Mouse (Mus musculus): ENCODE measurements around the gene Olfr504. TPM values are rescaled to one million over a fixed set of nuclear protein-coding genes. Genes with fewer than 3 reads are reported as not detected.
"Not testable (repeated sequence)": the region's sequence is repeated elsewhere in the genome, so short reads cannot be mapped to it uniquely, and the experiment has no call there.

Olfr504 gene
- total RNA-seq (2021), result not detected
- long read RNA-seq, experiment 1, result 0 reads
- long read RNA-seq, experiment 2, result 0 reads

GRCm38 (mm10) chr7:108565693-108566092 is at the start of gene Olfr504:
Gene Olfr504, minus strand, starts transcription at chr7:108565793.
- DNase-seq (ENCODE audit: low spot score), result no peak

DNA sequence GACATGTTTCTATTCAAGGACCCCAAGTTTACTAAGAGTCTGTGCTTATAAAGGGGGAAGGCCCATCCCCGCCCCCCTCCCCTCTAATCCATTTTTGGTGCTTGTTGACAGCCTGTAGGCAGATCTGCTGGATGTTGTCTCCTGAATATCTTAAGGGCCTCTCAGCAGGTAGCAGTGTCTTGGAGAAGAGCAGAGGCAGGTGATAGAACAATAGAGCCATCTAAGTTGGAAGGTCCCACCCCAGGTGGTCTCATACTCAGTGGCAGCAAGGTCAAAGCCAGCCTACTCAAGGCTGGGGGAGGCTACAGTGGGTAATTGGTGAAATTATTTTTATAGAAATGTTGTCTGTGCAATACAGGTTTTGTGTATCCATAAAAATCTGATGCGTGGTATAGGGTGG is 48.5 kb upstream of the Olfr504 start:
- no peak for DNase-seq (ENCODE audit: low spot score)

DNA sequence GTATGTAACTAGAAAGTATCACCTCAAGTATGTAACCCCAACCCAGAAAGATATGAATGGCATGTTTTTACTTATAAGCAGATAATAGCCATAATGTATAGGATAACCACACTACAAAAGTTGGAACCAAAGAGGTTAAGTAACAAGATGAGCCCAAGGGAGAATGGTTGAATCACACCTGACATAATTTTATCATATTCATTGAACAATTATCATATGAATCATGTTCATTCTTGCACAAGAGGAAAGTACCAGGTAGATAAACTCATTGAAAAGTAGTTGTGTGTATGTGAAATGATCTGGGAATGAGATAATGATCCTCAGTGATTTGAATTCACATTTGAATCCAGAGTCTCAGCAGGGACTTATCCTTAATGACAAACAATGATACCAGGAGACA is 44.9 kb upstream of the Olfr504 start, which contains the start of gene Olfr506:
TSS of gene Olfr506 (plus strand) at position 301 of the 400 bp plus-strand sequence.
- no peak for DNase-seq (ENCODE audit: low spot score)

- not testable (repeated sequence) for DNase-seq (ENCODE audit: low spot score)
Measured at GRCm38 (mm10) chr7:108601916-108602315, 36.3 kb upstream of the Olfr504 start.

- DNase-seq (ENCODE audit: low spot score), result no peak
Measured at GRCm38 (mm10) chr7:108589797-108590196, 24.2 kb upstream of the Olfr504 start.

DNA sequence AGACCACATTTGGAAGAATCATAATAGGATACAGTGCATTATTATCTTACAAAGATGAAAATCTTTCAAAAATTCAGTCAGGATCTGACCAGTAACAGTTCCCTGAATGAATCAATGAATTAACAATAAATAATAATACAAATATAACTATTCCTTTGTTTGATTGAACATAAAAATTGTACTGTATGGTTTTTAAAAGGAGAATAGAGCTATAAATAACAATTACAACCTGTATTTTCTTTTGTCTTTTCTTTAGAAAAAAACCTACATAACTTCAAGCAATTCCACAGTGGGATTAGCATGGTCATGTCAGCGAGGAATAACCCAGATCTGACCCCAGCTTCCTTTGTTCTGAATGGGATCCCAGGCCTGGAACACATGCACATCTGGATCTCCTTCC is 21.4 kb downstream of the Olfr504 start, which contains the start of gene Olfr503:
TSS of gene Olfr503 (plus strand) at position 301 of the 400 bp plus-strand sequence.
- DNase-seq (ENCODE audit: low spot score), result not testable (repeated sequence)

- no peak for DNase-seq (ENCODE audit: low spot score)
Measured at GRCm38 (mm10) chr7:108542416-108542815, 23.2 kb downstream of the Olfr504 start.

GRCm38 (mm10) chr7:108524965-108525364 is 40.6 kb downstream of the Olfr504 start, which contains the start of gene Olfr502:
Gene Olfr502, minus strand, starts transcription at chr7:108525065.
- no peak for DNase-seq (ENCODE audit: low spot score)

Other genes starting within 250 kb of the Olfr504 start
- not detected for gene Olfr492, start 242.1 kb downstream of the Olfr504 start, total RNA-seq (2021)
- gene Olfr493, start 218.8 kb downstream of the Olfr504 start, total RNA-seq (2021), result not detected
- gene Olfr494, start 200.5 kb downstream of the Olfr504 start, total RNA-seq (2021), result not detected
- not detected for gene Olfr495, start 172.6 kb downstream of the Olfr504 start, total RNA-seq (2021)
- gene Olfr497, start 145.4 kb downstream of the Olfr504 start, total RNA-seq (2021), result not detected
- not detected for gene Olfr498, start 100.5 kb downstream of the Olfr504 start, total RNA-seq (2021)
- not detected for gene Olfr502, start 40.7 kb downstream of the Olfr504 start, total RNA-seq (2021)
- not detected for gene Olfr503, start 21.3 kb downstream of the Olfr504 start, total RNA-seq (2021)
- gene Olfr506, start 45.0 kb upstream of the Olfr504 start, total RNA-seq (2021), result not detected
- gene Olfr507, start 56.0 kb upstream of the Olfr504 start, total RNA-seq (2021), result not detected
- not detected for gene Olfr508, start 64.2 kb upstream of the Olfr504 start, total RNA-seq (2021)
- gene Olfr509, start 86.1 kb upstream of the Olfr504 start, total RNA-seq (2021), result not detected
- not detected for gene Olfr510, start 100.6 kb upstream of the Olfr504 start, total RNA-seq (2021)
- not detected for gene Olfr512, start 147.5 kb upstream of the Olfr504 start, total RNA-seq (2021)
- gene Olfr513, start 185.2 kb upstream of the Olfr504 start, total RNA-seq (2021), result not detected